Mouse (Mus musculus) cerebellum, adult (tissue): ENCODE results near the gene Prepl.

Source experiments
- ATAC-seq: cut with Nextera tagmentation; 2 replicates; pipeline ENCODE4 v1.9.2; 2017; ENCODE audit warnings: mild to moderate bottlenecking, moderate library complexity, mixed read lengths; ENCODE audit not compliant: insufficient number of reproducible peaks, low FRiP score, low TSS enrichment

The Prepl gene

DNA sequence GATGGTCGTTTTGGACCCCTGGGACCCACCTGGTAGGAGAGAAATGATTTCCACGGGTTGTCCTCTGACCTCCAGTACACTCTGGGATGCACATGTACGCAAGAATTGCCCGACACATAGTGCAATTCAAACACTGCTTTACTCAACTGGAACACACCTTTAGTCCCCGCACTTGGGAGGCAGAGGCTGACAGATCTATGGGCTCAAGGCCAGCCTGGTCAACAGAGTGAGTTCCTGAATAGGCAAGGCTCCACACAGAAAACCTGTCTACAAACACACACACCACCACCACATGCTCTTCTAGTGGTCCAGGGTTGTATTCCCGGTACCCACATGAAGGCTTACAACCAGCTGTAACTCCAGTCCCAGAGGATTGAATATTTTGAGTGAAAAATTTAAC lies 64.9 kb downstream of the Prepl start:
- ATAC-seq: no peak

DNA sequence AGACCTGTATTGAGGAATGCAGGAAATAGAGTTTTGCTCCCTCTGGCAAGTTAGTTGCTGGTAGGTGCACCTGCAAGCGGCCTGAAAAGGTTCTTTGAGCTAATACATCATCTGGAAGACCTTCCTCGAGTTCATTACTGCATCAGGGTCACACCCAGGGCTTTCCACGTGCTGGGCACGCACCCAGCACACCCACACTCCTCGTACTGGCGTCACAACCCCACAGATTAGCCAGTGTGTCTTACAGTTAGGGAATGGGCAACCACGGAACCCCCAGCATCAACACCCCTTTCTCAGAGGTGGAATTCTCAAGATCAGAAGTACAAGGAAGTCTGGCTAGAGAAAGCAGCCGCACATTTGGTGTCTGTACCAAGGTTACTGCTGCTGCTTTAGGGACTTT lies 65.8 kb downstream of the Prepl start:
- ATAC-seq: no peak

DNA sequence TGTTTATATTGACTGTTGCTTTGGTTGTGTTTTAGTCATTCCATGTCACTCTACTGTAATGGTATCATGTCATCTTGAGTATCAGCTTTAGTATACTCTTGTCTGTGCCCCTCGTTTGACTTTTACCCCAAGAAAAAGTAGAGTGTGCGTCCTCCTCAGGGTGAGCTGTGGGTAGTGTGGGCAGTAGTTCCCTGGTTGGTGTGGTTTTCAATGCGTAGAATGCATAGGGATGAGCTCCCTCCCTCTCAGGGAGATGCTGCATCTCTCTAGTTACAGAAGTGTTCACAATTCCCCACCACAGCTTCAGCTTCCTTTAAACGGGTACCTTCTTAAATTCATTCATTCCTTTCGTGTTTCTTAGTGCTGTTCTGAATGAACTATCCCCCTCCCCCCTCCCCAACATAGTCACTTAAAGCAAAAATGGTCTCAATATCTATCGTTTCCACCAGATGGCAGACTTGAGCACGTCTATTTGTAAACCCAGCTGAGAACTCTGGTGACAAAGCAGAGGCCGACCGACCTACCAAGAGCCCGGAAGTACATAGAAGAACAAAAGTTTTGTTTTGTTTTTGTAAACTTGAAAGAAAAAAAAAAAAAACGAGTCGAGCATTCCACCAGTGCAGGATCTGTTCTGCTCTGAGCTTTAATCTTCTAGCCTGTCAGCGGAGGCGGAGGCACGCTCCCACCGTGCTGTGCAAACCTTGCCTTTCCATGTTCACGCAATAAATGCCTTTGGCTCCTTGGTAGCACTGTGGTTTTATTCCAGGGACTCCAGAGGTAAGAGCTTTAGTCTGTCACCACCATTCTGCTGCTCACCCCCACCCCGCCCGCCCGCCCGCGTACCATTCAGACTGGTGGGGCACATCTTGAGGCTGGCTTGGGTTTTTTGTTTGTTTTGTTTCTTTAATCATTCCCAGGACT lies 66.5 kb downstream of the Prepl start:
- ATAC-seq: 0 out of 2 replicates have a peak, but pooled peaks have one; percentile 38

DNA sequence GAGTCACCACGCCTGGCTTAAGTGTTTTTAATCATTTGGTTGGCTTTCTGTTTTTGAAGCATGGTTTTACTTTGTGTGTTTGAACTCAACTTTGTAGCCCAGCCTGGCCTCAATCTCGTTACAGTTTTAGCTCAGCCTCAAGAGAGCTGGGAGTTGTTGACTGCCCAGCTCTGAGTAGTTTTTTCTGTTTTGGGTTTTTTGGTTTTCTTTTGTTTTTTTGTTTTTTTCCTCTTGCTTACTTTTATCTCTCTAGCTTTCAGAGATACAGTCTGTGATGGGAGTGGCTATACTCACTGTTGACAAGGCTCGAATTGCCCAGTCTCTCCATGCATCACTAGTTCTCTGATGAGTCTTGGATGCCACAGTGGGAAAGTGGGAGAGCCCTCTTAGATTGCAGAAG lies 69.7 kb downstream of the Prepl start:
- ATAC-seq: no peak

DNA sequence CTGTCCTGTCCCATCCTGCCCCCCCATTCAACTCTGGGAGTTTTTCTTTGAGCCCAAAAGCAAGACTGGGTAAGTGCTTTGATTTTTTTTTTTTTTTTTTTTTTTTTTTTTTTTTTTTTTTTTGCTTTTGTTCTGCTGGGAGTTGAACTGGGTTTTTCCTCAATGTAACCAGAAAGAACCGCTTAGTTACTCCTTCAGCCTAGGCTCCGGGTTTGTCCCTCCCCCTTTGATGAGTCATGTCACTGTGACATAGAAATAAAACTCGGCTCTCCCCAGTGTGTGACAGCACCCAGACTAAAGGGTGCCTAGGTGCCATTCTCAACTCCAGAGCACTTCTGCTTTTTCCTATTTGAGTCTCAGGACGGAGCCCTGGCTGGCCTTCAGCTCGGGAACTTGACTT lies 71.2 kb downstream of the Prepl start:
- ATAC-seq: no peak

DNA sequence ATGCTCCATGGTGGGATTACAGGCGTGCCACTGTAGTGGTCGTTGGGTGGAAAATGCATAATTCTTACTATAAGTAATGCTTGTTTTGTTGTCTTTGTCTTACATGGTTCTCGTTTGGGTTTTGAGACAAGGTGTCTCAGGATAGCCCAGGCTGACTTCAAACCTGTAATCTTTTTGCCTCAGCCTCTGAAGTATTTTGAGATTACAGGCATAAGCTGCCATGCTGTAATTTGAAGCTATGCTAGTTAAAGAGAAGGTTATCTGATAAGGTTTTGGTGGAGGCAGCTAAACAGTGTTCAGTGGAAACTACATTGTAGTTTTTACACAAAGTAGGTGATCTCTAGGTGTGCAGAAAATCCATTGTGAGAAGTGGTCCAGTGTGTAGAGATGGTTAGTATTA lies 71.7 kb downstream of the Prepl start:
- no peak for ATAC-seq

DNA sequence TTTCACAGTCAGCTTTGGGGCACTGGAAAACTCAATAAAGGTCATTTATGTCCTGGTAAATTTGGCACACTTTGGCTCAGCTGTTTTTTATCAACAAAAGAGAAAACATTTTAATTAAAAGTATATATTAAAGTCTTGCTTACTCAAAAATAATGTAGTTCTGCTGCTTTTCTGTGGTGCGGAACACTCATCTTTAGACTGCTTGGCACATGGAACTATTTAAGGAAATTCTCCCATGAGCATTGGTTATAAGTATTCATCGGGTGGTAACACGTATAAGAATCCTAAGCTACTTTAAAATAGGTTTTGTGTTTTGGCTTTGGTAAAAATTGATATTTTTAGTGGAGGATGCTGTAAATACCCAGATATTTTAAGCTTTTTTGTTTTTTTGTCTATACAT lies 75.4 kb downstream of the Prepl start:
- no peak for ATAC-seq

DNA sequence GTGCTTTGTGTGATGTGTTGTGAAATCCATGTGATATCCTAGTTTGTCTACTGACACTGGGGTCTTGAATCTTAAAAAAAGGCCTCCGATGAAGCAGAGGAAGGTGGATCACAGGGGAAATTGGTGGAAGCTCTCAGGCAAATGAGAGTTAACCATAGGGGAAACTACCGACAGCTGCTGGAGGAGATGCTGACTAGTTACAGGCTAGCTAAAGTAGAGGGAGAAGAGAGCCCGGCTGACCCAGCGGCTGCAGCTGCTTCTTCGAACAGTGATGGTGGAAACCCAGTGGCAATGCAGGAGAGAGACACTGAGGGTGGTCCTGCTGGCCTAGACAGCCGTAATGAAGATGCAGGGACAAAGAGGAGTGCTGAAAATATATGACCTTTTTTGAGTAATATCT lies 76.6 kb downstream of the Prepl start:
- no peak for ATAC-seq
